Comparison of ENCODE assay signal across 11 mouse cellular contexts in the genomic region with DNA sequence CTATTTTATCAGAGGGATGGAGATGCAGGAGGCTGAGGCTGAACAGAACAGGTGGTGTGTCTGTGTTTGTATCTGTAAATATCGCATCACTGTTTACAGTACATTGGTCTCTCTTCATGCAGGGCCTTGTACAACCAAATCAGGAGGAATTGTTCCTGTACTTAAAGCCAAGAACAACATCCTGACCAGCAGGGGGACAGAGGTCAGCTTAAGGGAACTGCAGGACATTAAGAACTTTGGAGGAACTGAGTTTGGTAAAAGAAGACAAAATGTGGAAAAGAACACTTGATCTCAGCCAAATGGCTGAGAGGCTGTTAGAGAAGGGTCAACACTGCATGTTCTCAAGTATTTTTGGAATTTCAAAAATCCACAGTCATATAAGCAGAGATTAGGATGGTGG. TPM values are rescaled to one million over a fixed set of nuclear protein-coding genes. Genes with fewer than 3 reads are reported as not detected.
A peak's percentile ranks its signal among the peaks of the same experiment; 100 is the strongest.
DNase-seq lines count a peak whose midpoint lies in the region; ATAC-seq and TF ChIP-seq lines count a peak whose summit lies in the region.
"Had no signal": no experiment of that assay in that cellular context is flagged by ENCODE, and none has a peak within 500 bp of the region (broad histone marks: within the 10 kb centered on the region; RNA-seq: fewer than 3 reads in every experiment).

No protein-coding gene starts in this region.

- peak; percentile 17; the same call in 1 of the 2 replicates for TF ChIP-seq CTCF in forebrain, postnatal 0 days (IDR thresholded peaks at IDR 0.05; ENCODE audit: low read depth)
- TF ChIP-seq CTCF in kidney, adult 2 months (conservative IDR thresholded peaks at IDR 0.05; ENCODE audit: insufficient read depth, insufficient read length, low read depth, low read length): no peak
- no peak for TF ChIP-seq CTCF in brain, embryonic 14.5 days (IDR thresholded peaks at IDR 0.05; ENCODE audit: borderline replicate concordance, extremely low read depth, insufficient read depth, insufficient read length)

- peaks cover 4% of the 10 kb centered on the region; the same call in 1 of the 2 replicates for H3K9me3 ChIP-seq in forebrain, postnatal 0 days (ENCODE audit: low read length)
- H3K9me3 ChIP-seq in forebrain, embryonic 15.5 days: no peaks in the 10 kb centered on the region; the same call in 1 of the 2 replicates
- peaks cover 10% of the 10 kb centered on the region; the same call in 1 of the 2 replicates for H3K9me3 ChIP-seq in kidney, embryonic 15.5 days (replicated peaks)
- H3K9me3 ChIP-seq: lung, embryonic 15.5 days had no signal

- no peak overlapping the region for H3K4me2 ChIP-seq in forebrain, postnatal 0 days (ENCODE audit: low read depth)
- no peak overlapping the region for H3K4me2 ChIP-seq in forebrain, embryonic 15.5 days (replicated peaks)
- H3K4me2 ChIP-seq in kidney, embryonic 15.5 days: no peak overlapping the region
- H3K4me2 ChIP-seq: lung, embryonic 15.5 days had no signal

- TF ChIP-seq POLR2A in kidney, adult 2 months (IDR thresholded peaks at IDR 0.05; ENCODE audit: low read depth, low read length): no peak
- TF ChIP-seq POLR2A in brain, embryonic 14.5 days (IDR thresholded peaks at IDR 0.05; ENCODE audit: borderline replicate concordance, extremely low read depth, insufficient read depth, insufficient read length, poor library complexity, severe bottlenecking): no peak

- H3K9ac ChIP-seq in forebrain, postnatal 0 days: no peak overlapping the region
- H3K9ac ChIP-seq in forebrain, embryonic 15.5 days (replicated peaks): no peak overlapping the region
- no peak overlapping the region for H3K9ac ChIP-seq in kidney, embryonic 15.5 days
- H3K9ac ChIP-seq: lung, embryonic 15.5 days had no signal

- H3K36me3 ChIP-seq in forebrain, postnatal 0 days (ENCODE audit: insufficient read depth): peaks cover 8% of the 10 kb centered on the region; the same call in 1 of the 2 replicates
- peaks cover 16% of the 10 kb centered on the region; the same call in 1 of the 2 replicates for H3K36me3 ChIP-seq in forebrain, embryonic 15.5 days
- H3K36me3 ChIP-seq in kidney, adult 2 months (ENCODE audit: control insufficient read depth, insufficient read depth, low read length): no peaks in the 10 kb centered on the region
- peaks cover 20% of the 10 kb centered on the region for H3K36me3 ChIP-seq in kidney, embryonic 15.5 days

- WGBS in forebrain, postnatal 0 days: 93% methylated on average over 1 of the region's 1 CpGs
- WGBS in forebrain, embryonic 15.5 days: 97% methylated on average over 1 of the region's 1 CpGs
- WGBS in kidney, adult 2 months: 58% methylated on average over 1 of the region's 1 CpGs
- WGBS in kidney, embryonic 15.5 days: 74% methylated on average over 1 of the region's 1 CpGs

- H3K27ac ChIP-seq in forebrain, postnatal 0 days (ENCODE audit: low read depth, low read length): no peak overlapping the region
- no peak overlapping the region for H3K27ac ChIP-seq in forebrain, embryonic 15.5 days (replicated peaks)
- H3K27ac ChIP-seq in kidney, adult 2 months (ENCODE audit: insufficient read depth, low read depth, low read length): 0 out of 2 replicates have a peak overlapping the region, but pooled peaks have one; percentile 16
- no peak overlapping the region for H3K27ac ChIP-seq in kidney, embryonic 15.5 days
- H3K27ac ChIP-seq: lung, embryonic 15.5 days had no signal

- no peak overlapping the region for H3K4me3 ChIP-seq in forebrain, postnatal 0 days (ENCODE audit: low read depth, low read length)
- no peak overlapping the region for H3K4me3 ChIP-seq in forebrain, embryonic 15.5 days
- no peak overlapping the region for H3K4me3 ChIP-seq in kidney, adult 2 months (ENCODE audit: insufficient read depth, low read depth, low read length)
- H3K4me3 ChIP-seq in kidney, embryonic 15.5 days (replicated peaks): no peak overlapping the region
- H3K4me3 ChIP-seq: lung, embryonic 15.5 days; myocyte had no signal

- no peaks in the 10 kb centered on the region for H3K4me1 ChIP-seq in forebrain, postnatal 0 days (ENCODE audit: insufficient read depth)
- no peaks in the 10 kb centered on the region for H3K4me1 ChIP-seq in forebrain, embryonic 15.5 days
- peaks cover 2% of the 10 kb centered on the region; the same call in 1 of the 2 replicates for H3K4me1 ChIP-seq in kidney, adult 2 months (ENCODE audit: control insufficient read depth, insufficient read depth, low read length)
- H3K4me1 ChIP-seq in kidney, embryonic 15.5 days: no peaks in the 10 kb centered on the region

- DNase-seq in forebrain, postnatal 0 days: no peak
- DNase-seq in kidney, adult 2 months: peak; percentile 82
- DNase-seq in brain, embryonic 14.5 days (ENCODE audit: low read depth): peak; percentile 28
- peak; percentile 16 for DNase-seq in lung, postnatal 14 days
- DNase-seq in cerebellum, adult 9-11 months: no peak

- no peak for ATAC-seq in forebrain, postnatal 0 days
- ATAC-seq in forebrain, embryonic 15.5 days (replicated peaks): no peak
- no peak for ATAC-seq in kidney, embryonic 15.5 days (replicated peaks; ENCODE audit: low FRiP score)
- no peak for ATAC-seq in megakaryocyte progenitor cell, adult 5-6 weeks (replicated peaks; ENCODE audit: poor library complexity)
- ATAC-seq: inflammation-experienced regulatory T-cells, adult 6 months had no signal

- no peaks in the 10 kb centered on the region for H3K27me3 ChIP-seq in forebrain, postnatal 0 days (ENCODE audit: insufficient read depth, low read length)
- H3K27me3 ChIP-seq in forebrain, embryonic 15.5 days: no peaks in the 10 kb centered on the region
- H3K27me3 ChIP-seq in kidney, adult 2 months (replicated peaks; ENCODE audit: control insufficient read depth, insufficient read depth, low read length): no peaks in the 10 kb centered on the region
- no peaks in the 10 kb centered on the region for H3K27me3 ChIP-seq in kidney, embryonic 15.5 days
- H3K27me3 ChIP-seq: lung, embryonic 15.5 days had no signal

RNA-seq across cellular contexts. Expression of a gene that starts 20.0 kb away (rescaled TPM):
- 38.3 and 51.5 TPM in 2 replicates for total RNA-seq in forebrain, postnatal 0 days (2014; rRNA removed)
- polyA plus RNA-seq in forebrain, postnatal 0 days (2015; fragmentation: Nextera tagmentation; extraction: Ambion mirVana): 16.2 and 21.3 TPM in 2 replicates
- 27.5 and 29.0 TPM in 2 replicates for polyA plus RNA-seq in forebrain, embryonic 15.5 days (2015; fragmentation: Nextera tagmentation; extraction: Ambion mirVana)
- 20.7 and 26.6 TPM in 2 replicates for polyA plus RNA-seq in kidney, adult 2 months (2012; rRNA removed)
- 22.7 and 24.2 TPM in 2 replicates for polyA plus RNA-seq in kidney, embryonic 15.5 days (2015; fragmentation: Nextera tagmentation; extraction: Ambion mirVana)
- polyA plus RNA-seq in brain, embryonic 14.5 days (2012; rRNA removed): 43.9 and 47.6 TPM in 2 replicates
- total RNA-seq in megakaryocyte progenitor cell, adult 5-6 weeks (2015): 10.6 and 14.5 TPM in 2 replicates
- 9.1 and 10.7 TPM in 2 replicates for total RNA-seq in megakaryocyte progenitor cell, adult 5-6 weeks (2017)

RNA-seq across cellular contexts. Expression of a gene that starts 57.1 kb away (rescaled TPM):
- total RNA-seq in forebrain, postnatal 0 days (2014; rRNA removed): 27.7 and 37.5 TPM in 2 replicates
- polyA plus RNA-seq in forebrain, postnatal 0 days (2015; fragmentation: Nextera tagmentation; extraction: Ambion mirVana): 11.5 and 16.6 TPM in 2 replicates
- 27.6 and 28.0 TPM in 2 replicates for polyA plus RNA-seq in forebrain, embryonic 15.5 days (2015; fragmentation: Nextera tagmentation; extraction: Ambion mirVana)
- 58.6 and 70.1 TPM in 2 replicates for polyA plus RNA-seq in kidney, adult 2 months (2012; rRNA removed)
- 31.8 and 36.6 TPM in 2 replicates for polyA plus RNA-seq in kidney, embryonic 15.5 days (2015; fragmentation: Nextera tagmentation; extraction: Ambion mirVana)
- polyA plus RNA-seq in brain, embryonic 14.5 days (2012; rRNA removed): 79.3 and 101 TPM in 2 replicates
- total RNA-seq in megakaryocyte progenitor cell, adult 5-6 weeks (2015): 81.5 and 89.2 TPM in 2 replicates
- total RNA-seq in megakaryocyte progenitor cell, adult 5-6 weeks (2017): 81.3 and 127 TPM in 2 replicates

Comparison
In these comparisons a context has a peak if more than half of its experiments do, and no peak if none do; other contexts are left out.
1. DNase-seq: peak in kidney, adult 2 months (single experiment), brain, embryonic 14.5 days (single experiment) and lung, postnatal 14 days (single experiment); none in forebrain, postnatal 0 days (single experiment) and cerebellum, adult 9-11 months (single experiment).